Mouse (Mus musculus): ENCODE data around the gene Wfikkn2. TPM values are rescaled to one million over a fixed set of nuclear protein-coding genes. Genes with fewer than 3 reads are reported as not detected.
A peak's percentile ranks its signal among the peaks of the same experiment; 100 is the strongest.

Gene Wfikkn2
- polyA plus RNA-seq, 1 experiment = 0.04 TPM

DNA sequence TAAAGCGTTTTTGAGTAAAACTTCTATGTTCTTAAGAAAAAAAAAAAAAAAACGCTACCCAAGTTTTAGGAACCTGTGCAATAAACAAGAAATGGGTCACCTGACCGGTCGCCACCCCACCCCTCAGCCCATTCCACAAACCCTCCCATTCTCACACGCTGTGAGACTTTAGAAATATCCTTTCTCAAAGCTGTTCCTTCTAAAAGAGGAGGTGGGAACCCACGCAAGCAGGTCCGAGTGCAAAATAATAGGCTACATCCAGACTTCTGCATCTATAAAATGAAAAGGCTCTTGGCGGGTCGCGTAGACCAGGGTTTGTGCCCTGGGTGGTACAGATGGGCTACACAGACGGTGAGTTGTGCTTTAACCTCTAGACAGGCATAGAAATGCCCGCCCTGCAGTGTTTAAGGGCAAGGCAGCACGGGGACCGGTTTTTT, 36.1 kb downstream of the Wfikkn2 start:
- no peak for TF ChIP-seq FOSL1 (IDR thresholded peaks at IDR 0.05; ENCODE audit: insufficient read depth, low read length, poor library complexity, severe bottlenecking)
- TF ChIP-seq USF1 (IDR thresholded peaks at IDR 0.05; ENCODE audit: low read depth) = peak; percentile 36
- no peak for TF ChIP-seq MYOG (IDR thresholded peaks at IDR 0.05; ENCODE audit: control insufficient read depth, extremely low read depth, insufficient read length)
- TF ChIP-seq CTCF (IDR thresholded peaks at IDR 0.05; ENCODE audit: control insufficient read depth, insufficient read depth, insufficient read length) = no peak
- Histone ChIP-seq H3ac (ENCODE audit: control insufficient read depth, insufficient read length, low read depth) (peak overlapping the region; percentile 27), H3K27me3 (ENCODE audit: control insufficient read depth, insufficient read depth, insufficient read length) (no peaks in the 10 kb centered on the region), H3K36me3 (ENCODE audit: control insufficient read depth, insufficient read depth) (peaks cover 15% of the 10 kb centered on the region), H3K79me2 (ENCODE audit: control insufficient read depth, insufficient read depth) (peaks cover 34% of the 10 kb centered on the region), H3K4me3 (ENCODE audit: insufficient read depth, poor library complexity, severe bottlenecking) (peak overlapping the region; percentile 46), H3K79me3 (ENCODE audit: low read depth) (peaks cover 20% of the 10 kb centered on the region)

- peaks cover 8% of the 10 kb centered on the region for H3K36me3 ChIP-seq (ENCODE audit: control insufficient read depth, insufficient read depth)
- no peak overlapping the region for H3ac ChIP-seq (ENCODE audit: control insufficient read depth, insufficient read length, low read depth)
- H3K79me2 ChIP-seq (ENCODE audit: control insufficient read depth, insufficient read depth) = peaks cover 27% of the 10 kb centered on the region
- TF ChIP-seq MYOD1 (IDR thresholded peaks at IDR 0.05; ENCODE audit: control insufficient read depth, insufficient read length, low read depth) (no peak), FOSL1 (IDR thresholded peaks at IDR 0.05; ENCODE audit: insufficient read depth, low read length, poor library complexity, severe bottlenecking) (no peak), MAX (IDR thresholded peaks at IDR 0.05) (no peak), CTCF (IDR thresholded peaks at IDR 0.05; ENCODE audit: control insufficient read depth, insufficient read depth, insufficient read length) (no peak), MYOG (IDR thresholded peaks at IDR 0.05; ENCODE audit: control insufficient read depth, extremely low read depth, insufficient read length) (no peak), USF1 (IDR thresholded peaks at IDR 0.05; ENCODE audit: low read depth) (no peak), CEBPB (IDR thresholded peaks at IDR 0.05; ENCODE audit: low read depth) (no peak)
- peaks cover 19% of the 10 kb centered on the region for H3K79me3 ChIP-seq (ENCODE audit: low read depth)
- no peak overlapping the region for H3K4me3 ChIP-seq (ENCODE audit: insufficient read depth, poor library complexity, severe bottlenecking)
- no peaks in the 10 kb centered on the region for H3K27me3 ChIP-seq (ENCODE audit: control insufficient read depth, insufficient read depth, insufficient read length)
These were observed 36.8 kb downstream of the Wfikkn2 start for GRCm38 (mm10) chr11:94208811-94209675.

DNA sequence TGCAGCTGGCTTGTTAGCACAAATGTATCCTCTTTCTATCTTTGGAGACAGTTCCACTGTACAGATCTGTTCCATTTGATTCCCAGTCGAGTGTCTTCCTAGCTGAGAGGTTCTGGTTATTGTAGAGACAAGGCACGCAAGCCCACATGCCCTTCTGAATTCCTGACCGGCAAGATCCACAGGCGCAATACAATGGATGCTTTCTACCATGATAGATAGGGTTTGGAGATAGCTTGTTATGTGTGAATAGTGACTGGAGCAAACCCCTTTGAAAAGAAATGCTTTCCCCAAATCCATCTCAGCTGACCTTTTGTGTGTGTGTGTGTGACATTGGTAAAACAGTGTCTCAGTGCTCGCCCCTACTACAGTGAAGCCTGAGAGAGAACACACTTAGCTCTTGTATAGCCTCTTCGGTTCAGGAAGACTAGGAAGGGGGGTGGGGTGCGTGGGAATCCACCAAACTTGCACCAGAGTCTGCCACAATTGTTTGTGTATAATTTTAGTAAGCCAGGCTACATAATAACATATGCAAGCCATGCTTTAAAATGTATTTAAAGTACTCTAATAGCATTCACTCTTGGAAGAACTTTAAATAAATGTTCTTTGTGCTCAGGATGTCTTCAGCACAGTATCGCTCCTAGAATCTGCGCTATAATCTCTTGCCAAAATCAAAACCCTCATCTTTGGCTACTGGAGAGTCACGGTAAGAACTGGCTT, 39.2 kb downstream of the Wfikkn2 start:
- no peaks in the 10 kb centered on the region for H3K36me3 ChIP-seq (ENCODE audit: control insufficient read depth, insufficient read depth)
- no peaks in the 10 kb centered on the region for H3K79me3 ChIP-seq (ENCODE audit: low read depth)
- no peak overlapping the region for H3K4me3 ChIP-seq (ENCODE audit: insufficient read depth, poor library complexity, severe bottlenecking)
- no peaks in the 10 kb centered on the region for H3K27me3 ChIP-seq (ENCODE audit: control insufficient read depth, insufficient read depth, insufficient read length)
- TF ChIP-seq USF1 (IDR thresholded peaks at IDR 0.05; ENCODE audit: low read depth) = no peak
- no peak for TF ChIP-seq MYOD1 (IDR thresholded peaks at IDR 0.05; ENCODE audit: control insufficient read depth, insufficient read length, low read depth)
- no peak for TF ChIP-seq FOSL1 (IDR thresholded peaks at IDR 0.05; ENCODE audit: insufficient read depth, low read length, poor library complexity, severe bottlenecking)
- no peak for TF ChIP-seq CEBPB (IDR thresholded peaks at IDR 0.05; ENCODE audit: low read depth)
- no peak for TF ChIP-seq MAX (IDR thresholded peaks at IDR 0.05)
- TF ChIP-seq MYOG (IDR thresholded peaks at IDR 0.05; ENCODE audit: control insufficient read depth, extremely low read depth, insufficient read length) = no peak
- no peak for TF ChIP-seq CTCF (IDR thresholded peaks at IDR 0.05; ENCODE audit: control insufficient read depth, insufficient read depth, insufficient read length)
- H3ac ChIP-seq (ENCODE audit: control insufficient read depth, insufficient read length, low read depth) = no peak overlapping the region
- peaks cover 2% of the 10 kb centered on the region for H3K79me2 ChIP-seq (ENCODE audit: control insufficient read depth, insufficient read depth)

DNA sequence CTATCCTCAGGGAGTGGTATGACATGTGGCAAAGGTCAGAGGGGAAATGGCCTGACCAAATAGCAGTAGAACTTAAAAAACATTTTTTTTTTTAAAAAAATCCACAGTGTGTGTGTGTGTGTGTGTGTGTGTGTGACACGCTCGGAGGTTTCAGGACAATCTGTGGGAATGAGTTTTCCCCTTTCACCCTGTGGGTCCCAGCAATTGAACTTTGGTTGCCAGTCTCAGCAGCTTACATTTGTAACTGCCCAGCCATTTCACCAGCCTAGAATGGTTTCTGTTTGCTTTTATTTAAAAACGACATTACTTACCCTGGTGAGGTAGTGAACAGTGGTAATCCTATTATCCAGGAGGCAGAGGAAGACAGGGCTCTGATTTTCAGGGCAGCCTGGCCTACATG, 42.7 kb downstream of the Wfikkn2 start:
- Histone ChIP-seq H3K79me3 (ENCODE audit: low read depth) (no peaks in the 10 kb centered on the region), H3K4me3 (ENCODE audit: insufficient read depth, poor library complexity, severe bottlenecking) (no peak overlapping the region), H3K36me3 (ENCODE audit: control insufficient read depth, insufficient read depth) (no peaks in the 10 kb centered on the region), H3K79me2 (ENCODE audit: control insufficient read depth, insufficient read depth) (no peaks in the 10 kb centered on the region), H3K27me3 (ENCODE audit: control insufficient read depth, insufficient read depth, insufficient read length) (no peaks in the 10 kb centered on the region), H3ac (ENCODE audit: control insufficient read depth, insufficient read length, low read depth) (no peak overlapping the region)
- TF ChIP-seq USF1 (IDR thresholded peaks at IDR 0.05; ENCODE audit: low read depth) = no peak
- TF ChIP-seq MYOD1 (IDR thresholded peaks at IDR 0.05; ENCODE audit: control insufficient read depth, insufficient read length, low read depth) = no peak
- TF ChIP-seq FOSL1 (IDR thresholded peaks at IDR 0.05; ENCODE audit: insufficient read depth, low read length, poor library complexity, severe bottlenecking) = no peak
- no peak for TF ChIP-seq MYOG (IDR thresholded peaks at IDR 0.05; ENCODE audit: control insufficient read depth, extremely low read depth, insufficient read length)
- TF ChIP-seq CTCF (IDR thresholded peaks at IDR 0.05; ENCODE audit: control insufficient read depth, insufficient read depth, insufficient read length) = no peak

DNA sequence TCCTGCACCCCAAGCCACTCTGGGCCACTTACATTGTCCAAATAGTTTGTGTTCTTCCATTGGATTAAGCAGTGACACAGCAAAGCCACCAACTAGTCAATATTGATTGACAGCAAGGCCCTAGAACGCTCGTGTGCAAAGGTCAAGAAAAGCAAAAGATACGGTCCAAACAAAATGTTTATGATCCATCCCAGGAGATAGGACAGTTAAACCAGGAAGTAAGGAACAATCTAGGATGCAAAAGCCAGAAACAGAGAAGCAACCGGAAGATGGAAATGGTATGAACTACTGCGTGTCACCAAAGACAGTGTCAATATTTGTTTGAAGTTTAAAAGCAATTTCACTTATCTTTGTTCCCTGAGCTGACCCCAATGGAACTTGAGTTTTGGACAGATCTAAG, 43.7 kb downstream of the Wfikkn2 start:
- Histone ChIP-seq H3K79me3 (ENCODE audit: low read depth) (no peaks in the 10 kb centered on the region), H3ac (ENCODE audit: control insufficient read depth, insufficient read length, low read depth) (no peak overlapping the region), H3K4me3 (ENCODE audit: insufficient read depth, poor library complexity, severe bottlenecking) (no peak overlapping the region), H3K27me3 (ENCODE audit: control insufficient read depth, insufficient read depth, insufficient read length) (no peaks in the 10 kb centered on the region), H3K79me2 (ENCODE audit: control insufficient read depth, insufficient read depth) (no peaks in the 10 kb centered on the region), H3K36me3 (ENCODE audit: control insufficient read depth, insufficient read depth) (no peaks in the 10 kb centered on the region)
- TF ChIP-seq MYOG (IDR thresholded peaks at IDR 0.05; ENCODE audit: control insufficient read depth, extremely low read depth, insufficient read length) (no peak), CEBPB (IDR thresholded peaks at IDR 0.05; ENCODE audit: low read depth) (no peak), FOSL1 (IDR thresholded peaks at IDR 0.05; ENCODE audit: insufficient read depth, low read length, poor library complexity, severe bottlenecking) (no peak), MAX (IDR thresholded peaks at IDR 0.05) (no peak), USF1 (IDR thresholded peaks at IDR 0.05; ENCODE audit: low read depth) (no peak), CTCF (IDR thresholded peaks at IDR 0.05; ENCODE audit: control insufficient read depth, insufficient read depth, insufficient read length) (no peak)
